Mouse (Mus musculus): Measurements from ENCODE around the gene Nme6. TPM values are rescaled to one million over a fixed set of nuclear protein-coding genes. Genes with fewer than 3 reads are reported as not detected.
A peak's percentile ranks its signal among the peaks of the same experiment; 100 is the strongest.
"Not testable (repeated sequence)": the region's sequence is repeated elsewhere in the genome, so short reads cannot be mapped to it uniquely, and the experiment has no call there.

The Nme6 gene
- 41.2 and 44.7 TPM in 2 replicates for polyA plus RNA-seq (2011; ENCODE audit: insufficient read depth, insufficient read length, low read depth, missing spikeins)

- H3K36me3 ChIP-seq (ENCODE audit: control insufficient read depth, insufficient read depth, low read length, poor library complexity, severe bottlenecking) = peaks cover 2% of the 10 kb centered on the region; the same call in 1 of the 2 replicates
- peak within 1 kb of the TSS; percentile 92 for H3K4me3 ChIP-seq (ENCODE audit: low read depth, low read length)
- H3K9me3 ChIP-seq (replicated peaks; ENCODE audit: control insufficient read depth, insufficient read depth, low read length, poor library complexity, severe bottlenecking) = no peaks in the 10 kb centered on the region
- H3K27me3 ChIP-seq (ENCODE audit: control insufficient read depth, insufficient read depth, low read length, poor library complexity, severe bottlenecking) = no peaks in the 10 kb centered on the region
- no peaks in the 10 kb centered on the region for H3K4me1 ChIP-seq (ENCODE audit: control insufficient read depth, insufficient read depth, low read length)
- TF ChIP-seq CTCF (IDR thresholded peaks at IDR 0.05; ENCODE audit: low read depth, low read length) (peak; percentile 67), POLR2A (IDR thresholded peaks at IDR 0.05; ENCODE audit: insufficient read depth, low read length) (no peak)
- H3K9ac ChIP-seq (ENCODE audit: low read depth, poor library complexity, severe bottlenecking) = peak within 1 kb of the TSS; percentile 37
- no peak within 1 kb of the TSS for H3K27ac ChIP-seq (ENCODE audit: insufficient read depth, low read length)
These were observed at the start of gene Nme6 for GRCm38 (mm10) chr9:109832391-109833087. Gene Nme6, plus strand, starts transcription at chr9:109832749.

- H3K4me1 ChIP-seq (ENCODE audit: control insufficient read depth, insufficient read depth, low read length); H3K9ac ChIP-seq (ENCODE audit: low read depth, poor library complexity, severe bottlenecking); H3K4me3 ChIP-seq (ENCODE audit: low read depth, low read length); H3K27ac ChIP-seq (ENCODE audit: insufficient read depth, low read length); H3K27me3 ChIP-seq (ENCODE audit: control insufficient read depth, insufficient read depth, low read length, poor library complexity, severe bottlenecking); H3K9me3 ChIP-seq (replicated peaks; ENCODE audit: control insufficient read depth, insufficient read depth, low read length, poor library complexity, severe bottlenecking); H3K36me3 ChIP-seq (ENCODE audit: control insufficient read depth, insufficient read depth, low read length, poor library complexity, severe bottlenecking): not testable (repeated sequence)
These were observed 42.0 kb upstream of the Nme6 start, which contains the start of gene Fbxw27 for GRCm38 (mm10) chr9:109790570-109790969. Gene Fbxw27, minus strand, starts transcription at chr9:109790670.

GRCm38 (mm10) chr9:109795221-109795620 is 37.3 kb upstream of the Nme6 start:
- Histone ChIP-seq H3K27me3 (ENCODE audit: control insufficient read depth, insufficient read depth, low read length, poor library complexity, severe bottlenecking) (no peaks in the 10 kb centered on the region), H3K4me1 (ENCODE audit: control insufficient read depth, insufficient read depth, low read length) (no peaks in the 10 kb centered on the region), H3K9me3 (replicated peaks; ENCODE audit: control insufficient read depth, insufficient read depth, low read length, poor library complexity, severe bottlenecking) (no peaks in the 10 kb centered on the region), H3K4me3 (ENCODE audit: low read depth, low read length) (no peak overlapping the region), H3K9ac (ENCODE audit: low read depth, poor library complexity, severe bottlenecking) (no peak overlapping the region), H3K36me3 (ENCODE audit: control insufficient read depth, insufficient read depth, low read length, poor library complexity, severe bottlenecking) (no peaks in the 10 kb centered on the region), H3K27ac (ENCODE audit: insufficient read depth, low read length) (no peak overlapping the region)
- TF ChIP-seq EP300 (IDR thresholded peaks at IDR 0.05; ENCODE audit: insufficient read depth, low read depth, low read length) (no peak), POLR2A (IDR thresholded peaks at IDR 0.05; ENCODE audit: insufficient read depth, low read length) (no peak), CTCF (IDR thresholded peaks at IDR 0.05; ENCODE audit: low read depth, low read length) (no peak)

- Histone ChIP-seq H3K4me1 (ENCODE audit: control insufficient read depth, insufficient read depth, low read length) (no peaks in the 10 kb centered on the region), H3K27me3 (ENCODE audit: control insufficient read depth, insufficient read depth, low read length, poor library complexity, severe bottlenecking) (no peaks in the 10 kb centered on the region), H3K36me3 (ENCODE audit: control insufficient read depth, insufficient read depth, low read length, poor library complexity, severe bottlenecking) (no peaks in the 10 kb centered on the region), H3K4me3 (ENCODE audit: low read depth, low read length) (no peak overlapping the region), H3K9ac (ENCODE audit: low read depth, poor library complexity, severe bottlenecking) (no peak overlapping the region), H3K27ac (ENCODE audit: insufficient read depth, low read length) (no peak overlapping the region), H3K9me3 (replicated peaks; ENCODE audit: control insufficient read depth, insufficient read depth, low read length, poor library complexity, severe bottlenecking) (no peaks in the 10 kb centered on the region)
- TF ChIP-seq EP300 (IDR thresholded peaks at IDR 0.05; ENCODE audit: insufficient read depth, low read depth, low read length) (no peak), POLR2A (IDR thresholded peaks at IDR 0.05; ENCODE audit: insufficient read depth, low read length) (no peak), CTCF (IDR thresholded peaks at IDR 0.05; ENCODE audit: low read depth, low read length) (no peak)
These were observed 36.7 kb upstream of the Nme6 start for GRCm38 (mm10) chr9:109795811-109796210.

- TF ChIP-seq EP300 (IDR thresholded peaks at IDR 0.05; ENCODE audit: insufficient read depth, low read depth, low read length) = no peak
- peak; percentile 73 for TF ChIP-seq CTCF (IDR thresholded peaks at IDR 0.05; ENCODE audit: low read depth, low read length)
- TF ChIP-seq POLR2A (IDR thresholded peaks at IDR 0.05; ENCODE audit: insufficient read depth, low read length) = no peak
- Histone ChIP-seq H3K4me1 (ENCODE audit: control insufficient read depth, insufficient read depth, low read length) (no peaks in the 10 kb centered on the region), H3K9ac (ENCODE audit: low read depth, poor library complexity, severe bottlenecking) (no peak overlapping the region), H3K27ac (ENCODE audit: insufficient read depth, low read length) (no peak overlapping the region), H3K27me3 (ENCODE audit: control insufficient read depth, insufficient read depth, low read length, poor library complexity, severe bottlenecking) (no peaks in the 10 kb centered on the region), H3K36me3 (ENCODE audit: control insufficient read depth, insufficient read depth, low read length, poor library complexity, severe bottlenecking) (no peaks in the 10 kb centered on the region), H3K9me3 (replicated peaks; ENCODE audit: control insufficient read depth, insufficient read depth, low read length, poor library complexity, severe bottlenecking) (no peaks in the 10 kb centered on the region), H3K4me3 (ENCODE audit: low read depth, low read length) (no peak overlapping the region)
These were observed 34.5 kb upstream of the Nme6 start for GRCm38 (mm10) chr9:109798051-109798450.

- not testable (repeated sequence) for H3K4me1 ChIP-seq (ENCODE audit: control insufficient read depth, insufficient read depth, low read length); H3K9me3 ChIP-seq (replicated peaks; ENCODE audit: control insufficient read depth, insufficient read depth, low read length, poor library complexity, severe bottlenecking); H3K27me3 ChIP-seq (ENCODE audit: control insufficient read depth, insufficient read depth, low read length, poor library complexity, severe bottlenecking); H3K4me3 ChIP-seq (ENCODE audit: low read depth, low read length); H3K9ac ChIP-seq (ENCODE audit: low read depth, poor library complexity, severe bottlenecking); H3K36me3 ChIP-seq (ENCODE audit: control insufficient read depth, insufficient read depth, low read length, poor library complexity, severe bottlenecking); H3K27ac ChIP-seq (ENCODE audit: insufficient read depth, low read length)
These were observed 27.0 kb upstream of the Nme6 start for GRCm38 (mm10) chr9:109805596-109805995.

Measured in ES-Bruce4 (cell line).